Mouse (Mus musculus): ENCODE measurements at regions not wholly inside any gene's neighbourhood (a gene's known extent, or its start where the extent isn't known, plus 50 kb on each side); places are given as distances from the start of the nearest gene placed in this dataset.

GRCm38 (mm10) chr5:45137198-45137973, 312.6 kb downstream of the Qdpr start:
- intact Hi-C loops (cut with DNase I) = no loop called here

GRCm38 (mm10) chr5:45136696-45137095, 313.3 kb downstream of the Qdpr start:
- intact Hi-C loops (cut with DNase I) = no loop called here
- no peak for DNase-seq

More at GRCm38 (mm10) chr5:45137198-45137973, 312.6 kb downstream of the Qdpr start:
- no peak for DNase-seq

- no peak for DNase-seq
- intact Hi-C loops (cut with DNase I) = no loop called here
Measured at GRCm38 (mm10) chr5:45127971-45128370, 322.1 kb downstream of the Qdpr start.

- DNase-seq = no peak
- intact Hi-C loops (cut with DNase I) = no loop called here
Measured at GRCm38 (mm10) chr5:45121751-45122280, 322.3 kb upstream of the Ldb2 start.

- no peak for DNase-seq
- intact Hi-C loops (cut with DNase I) = no loop called here
Measured at GRCm38 (mm10) chr5:45119757-45120156, 320.3 kb upstream of the Ldb2 start.

- DNase-seq = no peak
- intact Hi-C loops (cut with DNase I) = no loop called here
Measured at GRCm38 (mm10) chr5:45111246-45111645, 311.8 kb upstream of the Ldb2 start.

GRCm38 (mm10) chr5:45110797-45111196, 311.3 kb upstream of the Ldb2 start:
- intact Hi-C loops (cut with DNase I) = no loop called here
- DNase-seq = no peak

- intact Hi-C loops (cut with DNase I) = no loop called here
- DNase-seq = no peak
Measured at GRCm38 (mm10) chr5:45105236-45105816, 305.8 kb upstream of the Ldb2 start.

GRCm38 (mm10) chr5:45103763-45104428, 304.4 kb upstream of the Ldb2 start:
- DNase-seq = no peak
- intact Hi-C loops (cut with DNase I) = no loop called here

- DNase-seq = peak; percentile 2
- intact Hi-C loops (cut with DNase I) = no loop called here
Measured at GRCm38 (mm10) chr5:45102661-45103060, 303.2 kb upstream of the Ldb2 start.

GRCm38 (mm10) chr5:45101777-45102176, 302.3 kb upstream of the Ldb2 start:
- intact Hi-C loops (cut with DNase I) = no loop called here

GRCm38 (mm10) chr5:45099082-45099481, 299.6 kb upstream of the Ldb2 start:
- intact Hi-C loops (cut with DNase I) = no loop called here

More at GRCm38 (mm10) chr5:45101777-45102176, 302.3 kb upstream of the Ldb2 start:
- DNase-seq = no peak

GRCm38 (mm10) chr5:45097941-45098340, 298.5 kb upstream of the Ldb2 start:
- no peak for DNase-seq
- intact Hi-C loops (cut with DNase I) = no loop called here

More at GRCm38 (mm10) chr5:45099082-45099481, 299.6 kb upstream of the Ldb2 start:
- DNase-seq = no peak

- intact Hi-C loops (cut with DNase I) = no loop called here
- DNase-seq = no peak
Measured at GRCm38 (mm10) chr5:45084741-45085140, 285.3 kb upstream of the Ldb2 start.

- intact Hi-C loops (cut with DNase I) = no loop called here
- no peak for DNase-seq
Measured at GRCm38 (mm10) chr5:45082601-45083000, 283.1 kb upstream of the Ldb2 start.

GRCm38 (mm10) chr5:45076347-45076890, 276.9 kb upstream of the Ldb2 start:
- intact Hi-C loops (cut with DNase I) = no loop called here

GRCm38 (mm10) chr5:45075195-45075594, 275.7 kb upstream of the Ldb2 start:
- intact Hi-C loops (cut with DNase I) = no loop called here
- DNase-seq = no peak

More at GRCm38 (mm10) chr5:45076347-45076890, 276.9 kb upstream of the Ldb2 start:
- DNase-seq = no peak

- DNase-seq = no peak
- intact Hi-C loops (cut with DNase I) = no loop called here
Measured at GRCm38 (mm10) chr5:45072529-45072928, 273.0 kb upstream of the Ldb2 start.

GRCm38 (mm10) chr5:45065917-45066699, 266.6 kb upstream of the Ldb2 start:
- intact Hi-C loops (cut with DNase I) = no loop called here

GRCm38 (mm10) chr5:45062567-45062966, 263.1 kb upstream of the Ldb2 start:
- DNase-seq = no peak
- intact Hi-C loops (cut with DNase I) = no loop called here

More at GRCm38 (mm10) chr5:45065917-45066699, 266.6 kb upstream of the Ldb2 start:
- DNase-seq = no peak
